Mouse (Mus musculus) adrenal gland (tissue): ENCODE measurements around the gene Lce3d.

Source experiments
- intact Hi-C: fragments of 180-260 bp; cut with DNase I; formaldehyde crosslinking; loops from one replicate; pipeline ENCODE4 v1.15.1; 2025
- long read RNA-seq, 2 experiments: library from polyadenylated mRNA; unstranded; transcript quantifications; one replicate each; pipeline ENCODE4 v2.0.0; 2020; ENCODE audit warnings: borderline replicate concordance in 1 of 2; ENCODE audit not compliant: insufficient replicate concordance in 1 of 2

Gene Lce3d
- long read RNA-seq, experiment 1 = 0 reads
- long read RNA-seq, experiment 2 = 0 reads

DNA sequence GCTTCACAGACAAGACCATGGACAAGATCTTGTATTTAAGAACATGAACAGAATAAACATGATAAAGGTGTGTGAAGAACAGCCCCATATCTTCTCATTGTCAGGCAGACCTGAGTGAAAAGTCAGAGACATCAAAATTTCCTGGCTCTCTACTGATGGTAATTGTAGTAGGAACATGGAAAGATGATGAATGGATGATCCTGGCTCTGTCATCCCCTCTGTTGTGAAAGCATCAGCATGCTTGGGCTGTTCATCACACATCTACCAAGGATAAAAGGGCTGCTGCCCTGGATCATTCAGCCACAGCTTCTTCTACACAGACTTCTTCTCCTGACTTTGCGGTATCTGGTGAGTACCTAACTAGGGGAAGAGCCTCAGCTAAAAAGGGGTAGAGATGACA is at the start of gene Lce3d:
Gene Lce3d (plus strand): TSS at position 301 of the 400 bp plus-strand sequence.
- intact Hi-C loops = no loop called here

DNA sequence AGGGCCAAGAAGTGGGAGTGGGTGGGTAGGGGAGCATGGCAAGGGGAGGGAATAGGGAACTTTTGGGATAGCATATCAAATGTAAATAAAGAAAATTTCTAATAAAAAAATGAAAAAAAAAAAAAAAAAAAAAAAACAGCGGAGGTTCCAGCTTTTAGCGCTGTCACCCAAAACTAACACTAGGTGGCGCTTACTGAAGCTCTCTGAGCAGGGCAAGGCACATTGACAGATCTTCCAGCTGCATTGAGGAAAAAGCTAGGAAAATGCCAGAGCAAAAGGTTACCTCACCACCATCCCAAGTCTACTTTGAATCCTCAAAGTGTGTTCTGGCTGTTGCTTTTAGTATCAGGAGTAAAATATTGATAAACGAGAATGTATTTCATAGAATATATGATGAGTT is 49.6 kb upstream of the Lce3d start:
- intact Hi-C loops = loop anchor here (10.0 kb wide), 1 partner anchor 117 kb away; no protein-coding TSS in a partner anchor

DNA sequence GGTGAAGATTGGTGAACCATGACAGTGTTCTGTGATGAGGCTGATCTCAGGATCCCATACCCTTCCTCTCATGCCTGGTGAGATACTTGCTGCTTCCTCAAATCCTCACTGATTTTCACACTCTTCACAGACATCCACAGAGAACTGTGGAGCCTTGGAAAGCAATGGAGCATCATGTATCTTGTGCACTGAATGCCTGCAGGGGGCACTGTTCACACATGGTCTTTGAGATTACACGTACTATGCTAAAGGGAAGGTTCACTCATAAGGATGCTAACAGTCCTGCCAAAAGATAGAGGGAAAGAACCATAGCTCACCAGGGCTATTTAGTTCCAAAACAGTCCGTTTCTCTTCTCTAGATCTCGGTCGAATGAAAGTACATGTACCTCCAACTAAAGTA is 36.8 kb upstream of the Lce3d start:
- intact Hi-C loops = no loop called here

GRCm38 (mm10) chr3:92926130-92926529 is 31.1 kb upstream of the Lce3d start, which contains the start of gene Lce3a:
TSS of gene Lce3a (minus strand) at chr3:92926230.
- intact Hi-C loops = no loop called here

- intact Hi-C loops = no loop called here
Measured at GRCm38 (mm10) chr3:92932679-92933078, 24.5 kb upstream of the Lce3d start, which contains the start of gene Lce3b. TSS of gene Lce3b (plus strand) at chr3:92932979.

DNA sequence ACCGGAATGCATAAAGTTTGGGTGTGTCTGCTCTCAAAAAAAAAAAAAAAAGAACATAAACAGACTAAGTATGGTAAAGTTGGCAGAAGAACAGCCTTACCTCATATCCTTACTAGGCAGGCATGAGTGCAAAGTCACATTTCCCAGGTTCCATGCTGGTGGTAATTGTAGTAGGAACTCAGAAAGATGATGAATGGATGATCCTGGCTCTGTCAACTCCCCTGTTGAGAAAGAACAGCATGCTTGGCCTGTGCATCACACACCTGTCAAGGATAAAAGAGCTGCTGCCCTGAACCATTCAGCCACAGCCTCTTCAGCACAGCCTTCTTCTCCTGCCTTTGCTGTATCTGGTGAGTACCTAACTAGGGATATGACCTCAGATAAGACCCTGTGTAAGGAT is 13.0 kb upstream of the Lce3d start, which contains the start of gene Lce3c:
Gene Lce3c (plus strand): TSS at position 301 of the 400 bp plus-strand sequence.
- intact Hi-C loops = no loop called here

DNA sequence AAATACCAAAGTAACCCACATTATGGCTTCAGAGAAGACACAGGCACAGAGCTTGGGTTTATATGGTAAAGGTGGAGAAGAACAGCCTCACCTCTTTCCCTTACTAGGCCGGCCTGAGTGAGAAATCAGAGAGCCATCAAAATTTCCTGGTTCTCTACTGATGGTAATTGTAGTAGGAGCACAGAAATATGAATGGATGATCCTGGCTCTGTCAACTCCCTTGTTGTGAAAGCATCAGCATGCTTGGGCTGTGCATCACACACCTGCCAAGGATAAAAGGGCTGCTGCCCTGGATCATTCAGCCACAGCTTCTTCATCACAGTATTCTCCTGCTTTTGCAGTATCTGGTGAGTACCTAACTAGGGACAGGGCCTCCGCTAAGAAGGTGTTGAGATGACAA is 9.6 kb downstream of the Lce3d start, which contains the start of gene Lce3e:
Gene Lce3e (plus strand): TSS at position 301 of the 400 bp plus-strand sequence.
- intact Hi-C loops = no loop called here

DNA sequence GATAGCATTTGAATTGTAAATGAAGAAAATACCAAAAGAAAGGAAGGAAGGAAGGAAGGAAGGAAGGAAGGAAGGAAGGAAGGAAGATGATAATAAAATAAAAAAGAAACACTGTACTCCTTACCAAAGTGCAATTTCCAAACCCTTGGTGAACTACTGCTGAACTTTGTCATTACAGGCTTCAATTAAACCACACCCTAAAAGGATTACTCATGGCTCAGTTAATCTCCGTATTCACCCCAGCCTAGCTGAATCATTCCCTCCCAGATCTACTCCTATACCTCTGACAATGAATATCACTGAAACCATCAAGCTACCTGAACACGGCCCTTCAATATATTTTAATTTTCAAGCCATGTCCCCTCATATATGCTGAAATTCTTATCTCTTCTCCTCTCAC is 21.3 kb downstream of the Lce3d start:
- intact Hi-C loops = no loop called here

- intact Hi-C loops = no loop called here
Measured at GRCm38 (mm10) chr3:92991926-92992325, 34.7 kb downstream of the Lce3d start, which contains the start of gene Lce3f. TSS of gene Lce3f (plus strand) at chr3:92992226.

- intact Hi-C loops = no loop called here
Measured at GRCm38 (mm10) chr3:92998691-92999090, 41.5 kb downstream of the Lce3d start.

DNA sequence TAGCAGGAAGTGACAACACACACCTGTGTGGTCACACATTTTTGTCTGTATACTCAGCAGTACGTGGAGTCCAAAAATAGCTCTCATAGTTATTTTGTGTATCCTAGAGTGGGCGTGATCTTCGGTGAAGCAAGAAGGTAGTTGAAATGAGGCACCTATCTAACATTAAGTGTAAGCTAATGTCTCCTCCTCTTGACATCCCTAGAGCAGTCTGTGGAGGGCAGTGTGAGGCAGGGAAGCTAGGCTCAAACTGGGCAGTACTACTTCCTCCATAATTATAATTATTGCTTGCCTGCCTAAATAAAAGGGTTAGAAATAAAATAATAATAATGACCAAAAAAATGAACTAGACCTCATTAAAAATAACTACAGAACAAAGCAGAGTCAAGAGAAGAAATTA is 43.4 kb downstream of the Lce3d start:
- intact Hi-C loops = no loop called here

DNA sequence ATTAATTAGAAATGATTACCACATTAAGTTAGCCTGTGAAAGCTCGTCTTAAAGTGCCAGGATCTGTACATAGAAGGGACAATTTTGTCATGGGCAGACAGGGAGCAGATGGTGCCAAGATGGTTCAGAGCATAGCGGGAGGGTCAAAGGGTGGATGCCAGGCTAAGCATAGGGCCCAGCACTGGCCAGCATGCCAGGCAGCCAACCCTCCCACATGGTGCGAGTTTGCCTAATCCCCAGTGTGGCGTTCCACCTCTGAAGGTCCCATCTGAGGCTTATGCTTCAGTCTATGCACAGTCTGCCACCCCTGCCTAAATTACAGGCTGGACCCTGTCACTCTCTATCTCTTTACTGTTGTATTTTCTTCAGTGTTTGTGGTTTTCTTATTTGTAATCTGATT is 45.7 kb downstream of the Lce3d start:
- intact Hi-C loops = no loop called here
